Mouse (Mus musculus) stomach, embryonic 16.5 days (tissue): ENCODE results near the gene Tpp2. TPM values are rescaled to one million over a fixed set of nuclear protein-coding genes. Genes with fewer than 3 reads are reported as not detected.

Experiments used
- ATAC-seq: fragments of 200-750 bp; cut with Nextera tagmentation; 2 replicates; pipeline ENCODE4 v1.8.0; 2017; ENCODE audit warnings: moderate number of reproducible peaks, moderate TSS enrichment; ENCODE audit not compliant: insufficient read depth, low FRiP score
- H3K27ac ChIP-seq: fragments of 300-500 bp; sonication (generic); 2 replicates; pipeline ENCODE4 v1.5.1; 2014; ENCODE audit warnings: low read length
- H3K27me3 ChIP-seq: fragments of 300-500 bp; sonication (generic); 2 replicates; pipeline ENCODE4 v1.6.1; 2014; ENCODE audit warnings: low read length, control low read depth, mixed read lengths; ENCODE audit not compliant: control insufficient read depth, insufficient read depth
- H3K36me3 ChIP-seq: fragments of 300-500 bp; sonication (generic); 2 replicates; pipeline ENCODE4 v1.6.1; 2014; ENCODE audit warnings: low read length; ENCODE audit not compliant: control insufficient read depth, insufficient read depth
- H3K4me1 ChIP-seq: fragments of 300-500 bp; sonication (generic); 2 replicates; pipeline ENCODE4 v1.6.1; 2014; ENCODE audit warnings: low read length, control low read depth, mixed read lengths; ENCODE audit not compliant: control insufficient read depth, insufficient read depth
- H3K4me2 ChIP-seq: fragments of 300-500 bp; sonication (generic); 2 replicates; pipeline ENCODE4 v1.6.1; 2014; ENCODE audit warnings: low read depth, low read length, mixed read lengths
- H3K4me3 ChIP-seq: fragments of 300-500 bp; sonication (generic); replicated peaks from 2 replicates; pipeline ENCODE4 v1.5.1; 2014; ENCODE audit warnings: mild to moderate bottlenecking, low read length
- H3K9ac ChIP-seq: fragments of 300-500 bp; sonication (generic); 2 replicates; pipeline ENCODE4 v1.6.1; 2014; ENCODE audit warnings: low read length
- H3K9me3 ChIP-seq: fragments of 300-500 bp; sonication (generic); replicated peaks from 2 replicates; pipeline ENCODE4 v1.6.1; 2016; ENCODE audit warnings: low read length, control low read depth; ENCODE audit not compliant: control insufficient read depth
- WGBS: fragments of 180-500 bp; shearing (Covaris S2); extraction: QIAGEN DNeasy Blood & Tissue Kit; methylation state at CpG from one replicate; pipeline ENCODE4 v1.1.7; 2014; 5-methylcytosine and 5-hydroxymethylcytosine counted together
- polyA plus RNA-seq: library from polyadenylated mRNA; unstranded; fragments of >200 nt; fragmentation: Nextera tagmentation; extraction: Ambion mirVana; gene quantifications from 2 replicates; pipeline ENCODE4 v1.2.1, GENCODE M21; 2015

Gene Tpp2
- polyA plus RNA-seq, 1 experiment from 2014 or later, result 56.3 TPM

DNA sequence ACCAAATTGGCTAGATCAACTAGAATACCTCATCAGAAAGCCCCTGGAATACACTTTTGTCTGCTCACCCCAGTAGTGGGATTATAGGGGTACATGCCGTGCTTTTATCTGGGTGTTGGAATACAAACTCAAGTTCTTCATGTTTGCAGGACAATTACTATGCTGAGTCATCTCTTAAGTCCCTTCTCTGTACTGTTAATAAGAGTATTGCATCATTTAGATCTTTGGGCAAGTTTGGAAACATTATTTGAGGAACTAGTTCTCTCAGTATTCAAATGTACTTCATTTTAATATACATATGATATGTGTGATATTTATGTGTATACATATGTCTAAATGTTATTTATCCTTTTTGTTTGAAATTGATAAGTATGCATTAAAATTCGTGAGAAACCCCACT lies 16.6 kb upstream of the Tpp2 start:
- H3K4me1 ChIP-seq, result no peaks in the 10 kb centered on the region
- no peak overlapping the region for H3K4me3 ChIP-seq
- no peaks in the 10 kb centered on the region for H3K27me3 ChIP-seq
- no peaks in the 10 kb centered on the region for H3K36me3 ChIP-seq
- H3K9ac ChIP-seq, result no peak overlapping the region
- WGBS, result 50% methylated on average over 2 of the region's 2 CpGs
- H3K27ac ChIP-seq, result no peak overlapping the region
- no peak overlapping the region for H3K4me2 ChIP-seq
- no peaks in the 10 kb centered on the region for H3K9me3 ChIP-seq
- ATAC-seq, result no peak

DNA sequence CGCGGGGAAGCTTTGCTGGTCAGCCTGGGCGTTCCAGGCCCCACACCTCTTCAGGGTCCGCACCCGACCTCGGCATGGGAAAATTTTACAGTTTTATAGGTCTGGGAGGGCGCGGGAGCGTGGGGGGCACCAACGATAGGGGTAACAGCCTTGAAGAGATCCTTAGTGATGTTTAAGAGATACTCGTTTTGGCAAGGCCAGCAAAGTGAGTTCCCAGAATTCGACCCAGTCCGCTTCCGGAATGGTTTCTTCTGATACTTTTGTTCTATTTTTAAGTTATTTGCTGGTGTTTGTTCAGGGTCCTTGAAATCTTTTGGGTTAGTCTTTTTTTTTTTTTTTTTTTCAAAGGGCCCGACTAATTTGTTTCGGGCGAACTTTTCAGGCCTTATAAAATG lies 966 bp downstream of the Tpp2 start:
- Histone ChIP-seq H3K9me3 (no peaks in the 10 kb centered on the region), H3K4me1 (peaks cover 11% of the 10 kb centered on the region; the same call in 1 of the 2 replicates), H3K4me3 (peak overlapping the region; percentile 100), H3K9ac (peak overlapping the region; percentile 99), H3K4me2 (peak overlapping the region; percentile 52), H3K27ac (peak overlapping the region; percentile 89), H3K27me3 (no peaks in the 10 kb centered on the region), H3K36me3 (peaks cover 2% of the 10 kb centered on the region; the same call in 1 of the 2 replicates)
- no peak for ATAC-seq
- WGBS, result 1% methylated on average over 17 of the region's 17 CpGs

DNA sequence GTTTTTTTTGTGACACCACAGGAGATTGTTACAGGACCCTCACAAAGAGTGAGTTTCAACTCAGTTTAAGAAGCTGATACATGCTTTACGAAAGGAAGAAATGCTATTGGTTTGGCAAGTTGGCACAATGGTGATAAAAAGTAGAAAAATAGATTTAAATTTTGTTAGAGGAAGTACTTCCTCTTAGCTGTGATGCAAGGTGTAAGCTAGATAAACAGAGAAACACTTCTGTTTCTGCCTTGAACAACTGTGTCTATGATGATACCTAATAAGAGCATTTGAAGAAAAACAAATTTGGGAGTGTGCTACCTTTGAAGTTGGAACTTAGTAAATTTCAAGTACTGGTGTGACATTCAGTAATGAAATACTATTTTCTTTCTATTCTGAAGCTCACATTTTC lies 5.9 kb downstream of the Tpp2 start:
- Histone ChIP-seq H3K36me3 (peaks cover 6% of the 10 kb centered on the region; the same call in 1 of the 2 replicates), H3K4me1 (peaks cover 8% of the 10 kb centered on the region; the same call in 1 of the 2 replicates), H3K9ac (no peak overlapping the region), H3K27ac (no peak overlapping the region), H3K4me3 (no peak overlapping the region), H3K4me2 (no peak overlapping the region), H3K9me3 (no peaks in the 10 kb centered on the region), H3K27me3 (no peaks in the 10 kb centered on the region)
- ATAC-seq, result no peak
- WGBS, result 89% methylated on average over 1 of the region's 1 CpGs

DNA sequence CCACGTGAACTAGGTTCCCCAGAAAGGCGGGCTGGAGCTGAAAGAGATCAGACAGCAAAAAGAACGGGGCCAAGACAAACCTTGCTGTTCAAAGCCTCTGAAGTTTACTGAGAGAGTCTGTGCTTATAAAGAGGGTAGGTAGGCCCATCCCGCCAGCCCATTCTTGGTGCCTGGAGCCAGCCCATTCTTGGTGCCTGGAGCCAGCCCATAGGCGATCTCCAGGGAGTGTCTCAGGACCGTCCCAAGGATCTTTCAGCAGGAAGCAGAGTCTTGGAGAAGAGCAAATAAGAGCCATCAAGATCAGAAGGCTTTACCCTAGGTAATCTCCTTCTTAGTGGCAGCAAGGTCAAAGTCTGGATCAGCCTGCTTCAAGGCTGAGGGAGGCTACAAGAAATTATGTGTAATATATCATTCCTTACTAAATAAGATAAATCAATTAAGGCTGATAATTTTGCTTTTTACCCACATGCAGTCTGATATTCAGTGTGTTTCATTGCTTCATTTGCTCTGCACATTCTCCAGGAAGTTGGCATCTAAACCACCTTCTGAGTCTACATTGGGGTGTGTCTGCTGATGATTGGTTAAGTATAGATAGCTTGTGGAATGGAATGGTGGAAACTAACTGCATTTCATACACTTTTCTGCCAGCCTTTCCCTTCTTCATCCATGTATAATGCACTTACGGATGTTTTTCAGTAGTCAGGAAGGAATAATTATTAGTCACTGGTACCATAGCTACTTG lies 8.2 kb downstream of the Tpp2 start:
- Histone ChIP-seq H3K36me3 (peaks cover 6% of the 10 kb centered on the region; the same call in 1 of the 2 replicates), H3K4me1 (0 out of 2 replicates have a peak, but pooled peaks cover under 1% of the 10 kb centered on the region), H3K4me2 (no peak overlapping the region), H3K9ac (no peak overlapping the region), H3K27ac (no peak overlapping the region), H3K27me3 (no peaks in the 10 kb centered on the region), H3K9me3 (no peaks in the 10 kb centered on the region), H3K4me3 (no peak overlapping the region)
- 90% methylated on average over 7 of the region's 7 CpGs for WGBS
- ATAC-seq, result no peak

DNA sequence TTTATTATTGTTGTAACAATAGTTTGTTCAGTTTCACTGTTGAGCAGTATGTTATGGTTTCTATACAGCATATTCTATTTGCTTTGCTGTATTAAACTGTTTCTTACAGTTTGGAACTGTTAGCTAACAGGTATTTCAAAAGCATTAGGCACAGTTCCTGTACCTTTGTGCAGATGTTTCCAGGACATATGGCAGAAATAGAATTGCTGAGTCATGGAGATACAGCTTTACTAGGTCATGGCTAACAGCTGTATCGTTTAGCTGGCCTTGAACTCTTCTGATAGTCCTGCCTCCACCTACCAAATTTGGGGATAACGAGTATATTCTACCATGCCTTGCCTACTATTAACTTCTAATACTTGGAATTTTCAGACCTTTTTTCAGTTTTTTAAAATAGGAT lies 9.4 kb downstream of the Tpp2 start:
- H3K9me3 ChIP-seq, result no peaks in the 10 kb centered on the region
- no peaks in the 10 kb centered on the region for H3K4me1 ChIP-seq
- no peak overlapping the region for H3K9ac ChIP-seq
- H3K36me3 ChIP-seq, result peaks cover 6% of the 10 kb centered on the region; the same call in 1 of the 2 replicates
- no peak overlapping the region for H3K27ac ChIP-seq
- no peaks in the 10 kb centered on the region for H3K27me3 ChIP-seq
- H3K4me3 ChIP-seq, result no peak overlapping the region
- H3K4me2 ChIP-seq, result no peak overlapping the region
- 84% methylated on average over 2 of the region's 2 CpGs for WGBS
- no peak for ATAC-seq

DNA sequence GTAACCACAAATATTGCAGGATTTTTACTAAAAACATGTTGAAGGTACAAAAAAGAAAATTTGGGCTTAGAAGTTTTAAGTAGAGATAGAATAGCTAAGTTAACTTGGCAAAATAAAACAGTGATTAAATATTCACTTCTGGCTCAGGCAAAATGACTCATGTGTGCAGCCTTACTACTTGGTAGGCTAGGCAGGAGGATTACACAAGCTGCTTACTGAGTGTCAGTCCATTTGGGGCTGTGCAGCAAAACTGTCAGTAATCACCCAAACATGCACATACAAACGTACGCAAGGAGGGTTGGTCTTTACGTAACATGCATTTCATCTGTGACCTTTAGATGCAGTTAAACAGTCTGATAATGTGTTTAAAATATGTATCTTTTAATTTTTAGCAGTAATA lies 20.2 kb downstream of the Tpp2 start:
- Histone ChIP-seq H3K27me3 (no peaks in the 10 kb centered on the region), H3K36me3 (peaks cover 28% of the 10 kb centered on the region), H3K4me1 (no peaks in the 10 kb centered on the region), H3K9ac (no peak overlapping the region), H3K4me3 (no peak overlapping the region), H3K4me2 (no peak overlapping the region), H3K27ac (no peak overlapping the region), H3K9me3 (0 out of 2 replicates have a peak, but pooled peaks cover 3% of the 10 kb centered on the region)
- 92% methylated on average over 3 of the region's 3 CpGs for WGBS
- no peak for ATAC-seq

DNA sequence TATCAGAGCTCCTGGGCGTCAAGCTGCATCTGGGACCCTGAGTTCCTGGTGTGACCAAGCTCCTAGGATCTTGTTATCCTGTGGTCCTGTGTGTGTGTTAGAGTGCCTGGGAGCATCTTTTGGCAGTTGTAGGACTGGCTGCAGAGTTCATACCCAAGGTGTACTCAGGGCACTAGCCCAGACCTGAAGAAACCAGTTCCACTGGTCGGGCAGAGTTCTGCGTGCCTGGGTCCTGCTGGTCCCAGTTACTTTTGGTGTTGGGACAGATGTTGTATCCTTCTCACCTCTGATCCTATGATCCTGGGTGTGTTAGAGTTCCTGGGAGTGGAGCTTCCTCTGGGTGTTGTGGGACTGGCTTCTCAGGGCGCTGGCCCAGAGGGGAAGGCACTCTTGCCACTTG lies 30.9 kb downstream of the Tpp2 start:
- no peak for ATAC-seq
- Histone ChIP-seq H3K9ac (no peak overlapping the region), H3K36me3 (peaks cover 2% of the 10 kb centered on the region; the same call in 1 of the 2 replicates), H3K4me3 (no peak overlapping the region), H3K4me2 (no peak overlapping the region), H3K27ac (no peak overlapping the region; the same call in 1 of the 2 replicates), H3K27me3 (no peaks in the 10 kb centered on the region), H3K4me1 (no peaks in the 10 kb centered on the region), H3K9me3 (no peaks in the 10 kb centered on the region)
- WGBS, result 85% methylated on average over 4 of the region's 4 CpGs

DNA sequence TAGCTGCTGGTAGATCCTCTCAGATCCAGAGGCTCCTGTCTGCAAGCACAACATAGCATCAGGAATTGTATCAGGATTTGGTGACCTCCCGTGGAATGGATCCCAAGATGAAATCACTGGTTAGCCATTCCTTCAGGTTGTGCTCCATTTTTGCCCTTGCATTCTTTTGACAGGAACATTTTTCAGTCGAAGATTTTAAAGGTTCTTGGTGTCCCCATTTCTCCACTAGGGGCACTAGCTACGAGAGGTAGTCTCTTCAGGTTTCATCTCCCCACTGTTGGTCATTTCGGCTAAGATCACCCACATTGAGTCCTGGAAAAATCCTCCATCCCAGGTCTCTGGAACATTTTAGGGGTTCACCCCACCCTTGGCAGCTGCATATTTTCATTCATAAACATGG lies 33.3 kb downstream of the Tpp2 start:
- no peak overlapping the region for H3K4me3 ChIP-seq
- H3K27ac ChIP-seq, result no peak overlapping the region
- H3K4me2 ChIP-seq, result no peak overlapping the region
- no peaks in the 10 kb centered on the region for H3K27me3 ChIP-seq
- no peak overlapping the region for H3K9ac ChIP-seq
- no peaks in the 10 kb centered on the region; the same call in 1 of the 2 replicates for H3K36me3 ChIP-seq
- no peak for ATAC-seq
- 85% methylated on average over 4 of the region's 4 CpGs for WGBS
- H3K4me1 ChIP-seq, result no peaks in the 10 kb centered on the region
- no peaks in the 10 kb centered on the region for H3K9me3 ChIP-seq

DNA sequence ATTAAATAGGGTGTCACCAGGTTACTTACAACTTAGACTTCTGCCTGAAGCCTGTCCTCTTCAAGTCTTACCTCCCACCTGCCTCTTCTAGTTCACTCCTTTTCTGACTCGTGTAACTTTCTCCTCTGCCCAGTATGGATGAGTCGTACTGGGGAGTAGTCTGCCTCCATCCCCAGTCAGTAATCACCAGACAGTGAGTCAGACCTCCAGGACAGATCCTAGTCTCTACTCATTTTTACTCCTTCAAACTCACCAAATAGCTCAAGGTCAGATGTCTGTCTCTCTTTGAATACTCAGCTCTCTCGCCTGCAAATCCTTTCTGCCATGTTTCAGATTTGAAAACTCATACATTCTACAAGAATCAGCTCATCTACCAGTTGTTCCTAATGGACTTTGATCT lies 35.9 kb downstream of the Tpp2 start:
- WGBS, result 80% methylated on average over 3 of the region's 3 CpGs
- Histone ChIP-seq H3K27me3 (no peaks in the 10 kb centered on the region), H3K9me3 (no peaks in the 10 kb centered on the region), H3K36me3 (no peaks in the 10 kb centered on the region; the same call in 1 of the 2 replicates), H3K4me1 (no peaks in the 10 kb centered on the region), H3K9ac (no peak overlapping the region), H3K27ac (no peak overlapping the region), H3K4me2 (no peak overlapping the region), H3K4me3 (no peak overlapping the region)
- ATAC-seq, result no peak
